Mouse (Mus musculus): ENCODE measurements around the gene Zbtb46. TPM values are rescaled to one million over a fixed set of nuclear protein-coding genes. Genes with fewer than 3 reads are reported as not detected.

Zbtb46 gene
- polyA plus RNA-seq, 1 experiment from 2014 or later: 7.6 TPM

GRCm38 (mm10) chr2:181492206-181492605 is 33.0 kb upstream of the Zbtb46 start:
- DNase-seq (ENCODE audit: low spot score): no peak
- Histone ChIP-seq H3K4me3 (ENCODE audit: low read depth, low read length) (no peak overlapping the region), H3K36me3 (ENCODE audit: control insufficient read depth, insufficient read depth, low read length) (no peaks in the 10 kb centered on the region), H3K27me3 (replicated peaks; ENCODE audit: control insufficient read depth, insufficient read depth, low read length) (no peaks in the 10 kb centered on the region), H3K9me3 (replicated peaks; ENCODE audit: control insufficient read depth, low read length) (no peaks in the 10 kb centered on the region), H3K9ac (ENCODE audit: low read length) (no peak overlapping the region), H3K27ac (ENCODE audit: low read depth, low read length) (no peak overlapping the region), H3K4me1 (ENCODE audit: control insufficient read depth, insufficient read depth, low read length) (0 out of 2 replicates have a peak, but pooled peaks cover 2% of the 10 kb centered on the region), H3K4me2 (ENCODE audit: low read length) (no peak overlapping the region)
- no peak for ATAC-seq
- WGBS: 46% methylated on average over 3 of the region's 3 CpGs

DNA sequence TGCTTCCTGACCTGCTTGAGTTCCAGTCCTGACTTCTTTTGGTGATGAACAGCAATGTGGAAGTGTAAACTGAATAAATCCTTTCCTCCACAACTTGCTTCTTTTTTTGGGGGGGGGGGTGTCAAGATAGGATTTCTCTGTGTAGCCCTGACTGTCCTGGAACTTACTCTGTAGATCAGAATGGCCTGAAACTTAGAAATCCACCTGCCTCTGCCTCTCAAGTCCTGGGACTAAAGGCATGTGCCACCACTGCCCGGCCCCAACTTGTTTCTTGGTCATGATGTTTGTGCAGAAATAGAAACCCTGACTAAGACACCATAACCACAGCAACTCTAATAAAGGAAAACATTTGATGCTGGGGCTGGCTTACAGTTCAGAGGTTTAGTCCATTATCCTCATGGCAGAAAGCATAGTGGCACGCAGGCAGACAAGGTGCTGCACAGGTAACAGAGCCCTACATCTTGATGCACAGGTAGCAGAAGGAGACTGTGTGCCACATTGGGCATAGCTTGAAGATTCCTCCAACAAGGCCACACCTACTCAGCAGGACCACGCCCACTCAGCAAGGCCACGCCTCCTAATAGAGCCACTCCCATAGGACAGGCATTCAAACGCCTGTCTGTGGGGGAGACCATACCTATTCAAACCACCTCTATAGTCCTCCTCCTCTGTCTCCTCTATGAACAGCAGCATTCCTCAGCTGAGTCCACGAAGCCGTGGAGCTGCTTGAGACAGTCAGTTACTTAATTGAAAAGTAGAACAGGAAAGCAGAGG is 32.4 kb upstream of the Zbtb46 start:
- Histone ChIP-seq H3K27me3 (replicated peaks; ENCODE audit: control insufficient read depth, insufficient read depth, low read length) (no peaks in the 10 kb centered on the region), H3K9ac (ENCODE audit: low read length) (no peak overlapping the region), H3K9me3 (replicated peaks; ENCODE audit: control insufficient read depth, low read length) (no peaks in the 10 kb centered on the region), H3K4me1 (ENCODE audit: control insufficient read depth, insufficient read depth, low read length) (0 out of 2 replicates have a peak, but pooled peaks cover 2% of the 10 kb centered on the region), H3K4me3 (ENCODE audit: low read depth, low read length) (no peak overlapping the region), H3K4me2 (ENCODE audit: low read length) (no peak overlapping the region), H3K27ac (ENCODE audit: low read depth, low read length) (no peak overlapping the region), H3K36me3 (ENCODE audit: control insufficient read depth, insufficient read depth, low read length) (no peaks in the 10 kb centered on the region)
- 22% methylated on average over 7 of the region's 7 CpGs for WGBS
- ATAC-seq (no peak), DNase-seq (ENCODE audit: low spot score) (no peak)

DNA sequence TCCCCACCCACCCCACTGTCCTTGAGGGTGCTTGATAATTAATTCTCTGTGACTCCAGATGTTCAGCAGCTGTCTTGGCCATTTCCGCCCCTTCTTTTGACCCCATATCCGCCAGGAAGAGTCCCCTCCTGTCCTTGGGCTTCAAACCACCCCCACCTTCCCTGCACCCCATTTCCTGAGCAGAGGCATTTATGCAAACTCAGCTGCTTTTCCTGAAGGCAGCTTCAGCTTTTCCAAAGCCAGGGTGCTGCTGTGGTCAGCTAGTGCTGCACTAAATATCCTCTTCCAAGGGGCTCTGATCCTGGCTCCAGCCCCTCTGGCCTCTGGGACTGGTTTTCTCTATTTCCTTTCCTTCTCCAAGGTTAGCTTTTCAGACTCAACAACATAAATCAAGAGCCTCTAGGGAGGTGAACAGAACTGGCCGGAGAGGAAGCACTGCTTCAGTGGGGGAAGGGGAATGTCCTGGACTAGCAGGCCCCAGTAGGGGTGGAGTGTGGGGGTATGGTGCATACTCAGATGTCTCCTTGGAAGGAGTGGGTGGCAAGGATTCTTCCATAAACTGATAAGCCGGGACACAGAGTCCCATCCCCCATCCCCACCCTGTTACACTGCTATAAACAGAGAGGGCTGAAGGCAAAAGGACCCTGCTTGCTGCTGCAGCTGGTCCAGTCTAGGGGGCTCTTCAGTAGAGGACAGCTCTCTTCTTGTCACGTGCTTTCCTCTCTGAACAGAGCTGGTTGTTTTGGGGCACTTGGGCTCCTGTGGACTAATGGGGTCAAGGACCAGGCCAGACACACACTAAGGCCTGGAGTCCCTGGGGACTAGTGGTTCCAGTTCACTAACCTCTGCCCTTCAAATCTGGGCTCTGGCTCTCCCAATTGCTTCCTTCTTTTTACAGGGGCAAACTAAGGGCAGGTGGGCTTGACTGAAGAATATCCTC is 28.4 kb upstream of the Zbtb46 start:
- Histone ChIP-seq H3K27ac (ENCODE audit: low read depth, low read length) (no peak overlapping the region), H3K9me3 (replicated peaks; ENCODE audit: control insufficient read depth, low read length) (no peaks in the 10 kb centered on the region), H3K4me2 (ENCODE audit: low read length) (no peak overlapping the region), H3K9ac (ENCODE audit: low read length) (no peak overlapping the region), H3K4me1 (ENCODE audit: control insufficient read depth, insufficient read depth, low read length) (no peaks in the 10 kb centered on the region), H3K27me3 (replicated peaks; ENCODE audit: control insufficient read depth, insufficient read depth, low read length) (no peaks in the 10 kb centered on the region), H3K36me3 (ENCODE audit: control insufficient read depth, insufficient read depth, low read length) (no peaks in the 10 kb centered on the region), H3K4me3 (ENCODE audit: low read depth, low read length) (no peak overlapping the region)
- ATAC-seq: no peak
- 55% methylated on average over 5 of the region's 5 CpGs for WGBS
- DNase-seq (ENCODE audit: low spot score): no peak

- DNase-seq (ENCODE audit: low spot score) (no peak), ATAC-seq (no peak)
- 37% methylated on average over 1 of the region's 1 CpGs for WGBS
These were observed 26.5 kb upstream of the Zbtb46 start for GRCm38 (mm10) chr2:181485741-181486140.

GRCm38 (mm10) chr2:181484456-181485233 is 25.4 kb upstream of the Zbtb46 start:
- Histone ChIP-seq H3K4me1 (ENCODE audit: control insufficient read depth, insufficient read depth, low read length) (no peaks in the 10 kb centered on the region), H3K27me3 (replicated peaks; ENCODE audit: control insufficient read depth, insufficient read depth, low read length) (no peaks in the 10 kb centered on the region), H3K27ac (ENCODE audit: low read depth, low read length) (no peak overlapping the region), H3K4me3 (ENCODE audit: low read depth, low read length) (no peak overlapping the region), H3K9me3 (replicated peaks; ENCODE audit: control insufficient read depth, low read length) (no peaks in the 10 kb centered on the region), H3K9ac (ENCODE audit: low read length) (no peak overlapping the region), H3K36me3 (ENCODE audit: control insufficient read depth, insufficient read depth, low read length) (no peaks in the 10 kb centered on the region), H3K4me2 (ENCODE audit: low read length) (no peak overlapping the region)
- no peak for DNase-seq (ENCODE audit: low spot score)
- WGBS: 85% methylated on average over 6 of the region's 6 CpGs
- ATAC-seq: no peak

More at GRCm38 (mm10) chr2:181485741-181486140, 26.5 kb upstream of the Zbtb46 start:
- no peaks in the 10 kb centered on the region for H3K4me1 ChIP-seq (ENCODE audit: control insufficient read depth, insufficient read depth, low read length)
- H3K36me3 ChIP-seq (ENCODE audit: control insufficient read depth, insufficient read depth, low read length): no peaks in the 10 kb centered on the region
- H3K4me3 ChIP-seq (ENCODE audit: low read depth, low read length): no peak overlapping the region
- H3K4me2 ChIP-seq (ENCODE audit: low read length): no peak overlapping the region
- H3K9ac ChIP-seq (ENCODE audit: low read length): no peak overlapping the region
- H3K27ac ChIP-seq (ENCODE audit: low read depth, low read length): no peak overlapping the region
- H3K27me3 ChIP-seq (replicated peaks; ENCODE audit: control insufficient read depth, insufficient read depth, low read length): no peaks in the 10 kb centered on the region
- H3K9me3 ChIP-seq (replicated peaks; ENCODE audit: control insufficient read depth, low read length): no peaks in the 10 kb centered on the region

DNA sequence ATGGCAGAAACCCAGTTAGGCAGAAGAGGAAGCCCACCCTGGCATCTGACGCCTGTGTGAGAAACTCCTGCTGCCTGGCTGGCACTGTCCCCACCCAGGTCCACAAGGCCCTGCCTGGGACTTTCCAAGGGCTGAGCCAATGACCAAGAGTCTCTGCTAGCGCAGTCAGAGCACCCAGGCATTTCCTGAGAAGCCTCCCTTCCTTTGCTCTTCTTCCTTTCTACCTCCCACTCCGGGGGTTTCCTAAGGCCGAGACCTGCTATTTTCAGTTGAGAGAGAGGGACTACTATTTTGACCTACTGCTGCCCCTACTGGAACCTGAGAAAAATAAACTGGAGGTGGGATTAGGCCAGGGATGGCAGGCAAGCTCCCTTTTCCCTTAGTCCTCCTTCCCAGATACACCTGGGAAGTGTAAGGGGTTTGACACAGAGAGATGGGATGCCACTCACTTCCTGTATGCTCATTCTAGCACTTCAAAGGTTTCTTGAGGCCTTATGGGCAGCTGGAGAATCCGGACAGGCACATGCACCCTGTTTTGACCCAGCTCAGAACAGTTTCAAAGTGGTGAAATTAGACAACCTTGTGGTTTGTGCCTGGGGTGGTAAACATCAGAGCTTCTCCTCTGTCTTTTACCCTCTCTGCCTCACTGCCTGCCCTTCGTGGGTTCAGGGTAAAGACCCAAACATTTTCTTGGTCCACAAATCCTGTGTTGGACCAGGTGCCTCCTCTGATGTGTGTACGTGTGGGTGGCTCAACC is 24.5 kb upstream of the Zbtb46 start:
- H3K9ac ChIP-seq (ENCODE audit: low read length): no peak overlapping the region
- H3K4me1 ChIP-seq (ENCODE audit: control insufficient read depth, insufficient read depth, low read length): no peaks in the 10 kb centered on the region
- H3K4me2 ChIP-seq (ENCODE audit: low read length): no peak overlapping the region
- H3K27me3 ChIP-seq (replicated peaks; ENCODE audit: control insufficient read depth, insufficient read depth, low read length): no peaks in the 10 kb centered on the region
- H3K27ac ChIP-seq (ENCODE audit: low read depth, low read length): no peak overlapping the region
- H3K36me3 ChIP-seq (ENCODE audit: control insufficient read depth, insufficient read depth, low read length): no peaks in the 10 kb centered on the region
- ATAC-seq (no peak), DNase-seq (ENCODE audit: low spot score) (no peak)
- 36% methylated on average over 7 of the region's 7 CpGs for WGBS
- no peak overlapping the region for H3K4me3 ChIP-seq (ENCODE audit: low read depth, low read length)
- no peaks in the 10 kb centered on the region for H3K9me3 ChIP-seq (replicated peaks; ENCODE audit: control insufficient read depth, low read length)

DNA sequence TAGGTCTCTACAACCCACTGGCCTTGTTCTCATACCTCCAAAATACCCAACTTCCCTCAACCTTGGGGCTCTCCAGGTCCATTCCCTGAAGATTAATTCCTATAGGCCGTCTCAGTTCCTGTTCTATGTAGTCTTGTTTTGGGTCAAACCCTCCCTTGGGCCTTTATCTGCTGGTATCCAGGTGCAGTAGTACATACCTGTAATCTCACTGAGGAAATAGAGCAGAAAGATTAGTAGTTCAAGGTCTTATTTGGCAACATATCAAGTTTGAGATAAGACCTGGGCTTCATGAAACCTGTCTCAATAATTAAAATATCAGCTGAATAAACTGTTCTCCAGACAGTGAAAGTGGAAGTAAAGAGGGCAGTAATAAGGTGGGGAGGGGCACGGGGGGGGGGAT is 23.9 kb upstream of the Zbtb46 start:
- H3K4me3 ChIP-seq (ENCODE audit: low read depth, low read length): no peak overlapping the region
- no peak overlapping the region for H3K4me2 ChIP-seq (ENCODE audit: low read length)
- H3K9ac ChIP-seq (ENCODE audit: low read length): no peak overlapping the region
- no peaks in the 10 kb centered on the region for H3K9me3 ChIP-seq (replicated peaks; ENCODE audit: control insufficient read depth, low read length)
- H3K36me3 ChIP-seq (ENCODE audit: control insufficient read depth, insufficient read depth, low read length): no peaks in the 10 kb centered on the region
- 52% methylated on average over 2 of the region's 2 CpGs for WGBS
- DNase-seq (ENCODE audit: low spot score) (no peak), ATAC-seq (no peak)
- H3K27ac ChIP-seq (ENCODE audit: low read depth, low read length): no peak overlapping the region
- no peaks in the 10 kb centered on the region for H3K27me3 ChIP-seq (replicated peaks; ENCODE audit: control insufficient read depth, insufficient read depth, low read length)
- no peaks in the 10 kb centered on the region for H3K4me1 ChIP-seq (ENCODE audit: control insufficient read depth, insufficient read depth, low read length)

- DNase-seq (ENCODE audit: low spot score): no peak
- no peak overlapping the region for H3K27ac ChIP-seq (ENCODE audit: low read depth, low read length)
- 95% methylated on average over 1 of the region's 1 CpGs for WGBS
- H3K27me3 ChIP-seq (replicated peaks; ENCODE audit: control insufficient read depth, insufficient read depth, low read length): no peaks in the 10 kb centered on the region
- no peak for ATAC-seq
- H3K9me3 ChIP-seq (replicated peaks; ENCODE audit: control insufficient read depth, low read length): no peaks in the 10 kb centered on the region
- no peak overlapping the region for H3K4me3 ChIP-seq (ENCODE audit: low read depth, low read length)
- no peaks in the 10 kb centered on the region for H3K36me3 ChIP-seq (ENCODE audit: control insufficient read depth, insufficient read depth, low read length)
- H3K9ac ChIP-seq (ENCODE audit: low read length): no peak overlapping the region
- no peaks in the 10 kb centered on the region for H3K4me1 ChIP-seq (ENCODE audit: control insufficient read depth, insufficient read depth, low read length)
- H3K4me2 ChIP-seq (ENCODE audit: low read length): no peak overlapping the region
These were observed 13.1 kb upstream of the Zbtb46 start for GRCm38 (mm10) chr2:181472256-181472827.
